Mouse (Mus musculus): ENCODE measurements around the gene Tnnt3. TPM values are rescaled to one million over a fixed set of nuclear protein-coding genes. Genes with fewer than 3 reads are reported as not detected.

Tnnt3 gene
- total and polyA plus RNA-seq, 3 experiments: not detected

- H3K4me1 ChIP-seq (ENCODE audit: control insufficient read depth in 1 of 2, insufficient read depth in 2 of 2, low read length in 2 of 2): no peaks in the 10 kb centered on the region
- TF ChIP-seq ETS1 (IDR thresholded peaks at IDR 0.05; ENCODE audit: low read depth, low read length): no peak
- TF ChIP-seq NELFE (IDR thresholded peaks at IDR 0.05; ENCODE audit: low read depth, low read length): no peak
Measured at GRCm38 (mm10) chr7:142475641-142476040, 23.0 kb upstream of the Tnnt3 start.

GRCm38 (mm10) chr7:142476271-142476670 is 22.4 kb upstream of the Tnnt3 start:
- H3K36me3 ChIP-seq (ENCODE audit: control insufficient read depth in 1 of 2, insufficient read depth in 2 of 2, low read length in 2 of 2): no peaks in the 10 kb centered on the region
- H3K79me2 ChIP-seq (ENCODE audit: control insufficient read depth, insufficient read depth, low read length, poor library complexity): no peaks in the 10 kb centered on the region
- H3K9me3 ChIP-seq (replicated peaks; ENCODE audit: insufficient read depth, low read length): no peaks in the 10 kb centered on the region
- H3K9ac ChIP-seq (ENCODE audit: control insufficient read depth, low read depth, low read length, poor library complexity, severe bottlenecking): no peak overlapping the region
- no peak overlapping the region for H3K27ac ChIP-seq (ENCODE audit: control insufficient read depth, low read depth, low read length)
- no peak for DNase-seq (ENCODE audit: low read depth, low spot score)
- TF ChIP-seq USF1 (IDR thresholded peaks at IDR 0.05; ENCODE audit: low read depth, low read length) (no peak), EP300 (IDR thresholded peaks at IDR 0.05; ENCODE audit: low read depth in 1 of 2, low read length in 2 of 2) (no peak), MYC (IDR thresholded peaks at IDR 0.05; ENCODE audit: low read depth, low read length) (no peak), POLR2A (IDR thresholded peaks at IDR 0.05; ENCODE audit: control insufficient read depth in 1 of 2, insufficient read depth in 1 of 2, low read depth in 1 of 2, low read length in 2 of 2, poor library complexity in 1 of 2) (no peak), TCF12 (IDR thresholded peaks at IDR 0.05; ENCODE audit: low read depth, low read length) (no peak), NELFE (IDR thresholded peaks at IDR 0.05; ENCODE audit: low read depth, low read length) (no peak), MAX (IDR thresholded peaks at IDR 0.05; ENCODE audit: low read length) (no peak), ELF1 (IDR thresholded peaks at IDR 0.05; ENCODE audit: low read depth, low read length) (no peak), POLR2AphosphoS5 (IDR thresholded peaks at IDR 0.05; ENCODE audit: borderline replicate concordance, low read depth, low read length) (no peak), TBP (IDR thresholded peaks at IDR 0.05; ENCODE audit: low read depth, low read length) (no peak), E2F4 (IDR thresholded peaks at IDR 0.05; ENCODE audit: borderline replicate concordance, low read depth, low read length) (no peak), TAL1 (IDR thresholded peaks at IDR 0.05; ENCODE audit: low read length) (no peak), CHD2 (IDR thresholded peaks at IDR 0.05; ENCODE audit: low read length) (no peak), GATA1 (IDR thresholded peaks at IDR 0.05; ENCODE audit: low read depth, low read length) (no peak), KAT2A (conservative IDR thresholded peaks at IDR 0.05; ENCODE audit: low read depth, low read length) (no peak), MAFK (IDR thresholded peaks at IDR 0.05; ENCODE audit: borderline replicate concordance, low read depth, low read length) (no peak), MAZ (IDR thresholded peaks at IDR 0.05; ENCODE audit: low read depth, low read length) (no peak), RAD21 (IDR thresholded peaks at IDR 0.05; ENCODE audit: low read depth, low read length) (no peak)
- peaks cover 0 to 2% of the 10 kb centered on the region in 2 experiments for H3K27me3 ChIP-seq (ENCODE audit: control insufficient read depth in 1 of 2, insufficient read depth in 2 of 2, low read length in 2 of 2)
- no peaks in the 10 kb centered on the region for H3K4me1 ChIP-seq (ENCODE audit: control insufficient read depth in 1 of 2, insufficient read depth in 2 of 2, low read length in 2 of 2)
- no peak overlapping the region for H3K4me3 ChIP-seq (ENCODE audit: control insufficient read depth in 1 of 2, insufficient read depth in 1 of 2, low read depth in 2 of 2, low read length in 2 of 2)

More at GRCm38 (mm10) chr7:142475641-142476040, 23.0 kb upstream of the Tnnt3 start:
- no peak overlapping the region for H3K4me3 ChIP-seq (ENCODE audit: control insufficient read depth in 1 of 2, insufficient read depth in 1 of 2, low read depth in 2 of 2, low read length in 2 of 2)
- peaks cover 0 to 3% of the 10 kb centered on the region in 2 experiments for H3K27me3 ChIP-seq (ENCODE audit: control insufficient read depth in 1 of 2, insufficient read depth in 2 of 2, low read length in 2 of 2)
- H3K36me3 ChIP-seq (ENCODE audit: control insufficient read depth in 1 of 2, insufficient read depth in 2 of 2, low read length in 2 of 2): no peaks in the 10 kb centered on the region
- no peak overlapping the region for H3K9ac ChIP-seq (ENCODE audit: control insufficient read depth, low read depth, low read length, poor library complexity, severe bottlenecking)
- no peak for DNase-seq (ENCODE audit: low read depth, low spot score)
- H3K9me3 ChIP-seq (replicated peaks; ENCODE audit: insufficient read depth, low read length): no peaks in the 10 kb centered on the region
- H3K27ac ChIP-seq (ENCODE audit: control insufficient read depth, low read depth, low read length): no peak overlapping the region
- no peaks in the 10 kb centered on the region for H3K79me2 ChIP-seq (ENCODE audit: control insufficient read depth, insufficient read depth, low read length, poor library complexity)
